Comparison of ENCODE assay signal across 8 mouse cellular contexts in genomic region chr17:70341920-70342319, GRCm38 (mm10).
DNase-seq lines count a peak whose midpoint lies in the region; ATAC-seq and TF ChIP-seq lines count a peak whose summit lies in the region.

No protein-coding gene starts in this region.

- no peaks in the 10 kb centered on the region for H3K36me3 ChIP-seq in intestine, postnatal 0 days (ENCODE audit: control insufficient read depth, insufficient read depth)
- no peaks in the 10 kb centered on the region for H3K36me3 ChIP-seq in intestine, embryonic 15.5 days

- 65% methylated on average over 6 of the region's 6 CpGs for WGBS in intestine, postnatal 0 days
- 62% methylated on average over 6 of the region's 6 CpGs for WGBS in intestine, embryonic 15.5 days

- ATAC-seq in intestine, postnatal 0 days, result no peak
- ATAC-seq in intestine, embryonic 15.5 days, result no peak
- ATAC-seq in activated CD4-positive, CD25-positive, alpha-beta regulatory T cell, adult 4 months, result no peak

- peak; percentile 56 for TF ChIP-seq CTCF in intestine, postnatal 0 days (IDR thresholded peaks at IDR 0.05; ENCODE audit: low read depth)

- intact Hi-C loops in left cerebral cortex, postnatal 14 days (cut with DNase I), result loop anchor here (10.0 kb wide), 3 partner anchors 367 to 777 kb away; no protein-coding TSS in a partner anchor

- H3K9me3 ChIP-seq in intestine, postnatal 0 days (ENCODE audit: control insufficient read depth), result no peaks in the 10 kb centered on the region
- no peaks in the 10 kb centered on the region for H3K9me3 ChIP-seq in intestine, embryonic 15.5 days

- H3K27ac ChIP-seq in intestine, postnatal 0 days (ENCODE audit: low read depth, low read length), result no peak overlapping the region
- H3K27ac ChIP-seq in intestine, embryonic 15.5 days, result no peak overlapping the region

- DNase-seq in ES-CJ7 (ENCODE audit: low read depth, low spot score), result peak; percentile 15
- peak; percentile 29 for DNase-seq in cerebellum, adult 8-10 months
- DNase-seq in left cerebral cortex, postnatal 14 days (ENCODE audit: low spot score in 2 of 2), result peak; percentile 56 to 57
- no peak for DNase-seq in heart, adult 9 months (ENCODE audit: low spot score in 2 of 2)
- no peak for DNase-seq in urinary bladder, postnatal 14 days (ENCODE audit: low spot score)

- H3K9ac ChIP-seq in intestine, postnatal 0 days (ENCODE audit: low read depth, low read length), result no peak overlapping the region
- H3K9ac ChIP-seq in intestine, embryonic 15.5 days, result no peak overlapping the region

- no peaks in the 10 kb centered on the region for H3K27me3 ChIP-seq in intestine, postnatal 0 days (replicated peaks; ENCODE audit: control insufficient read depth, insufficient read depth, low read length)
- no peaks in the 10 kb centered on the region for H3K27me3 ChIP-seq in intestine, embryonic 15.5 days (replicated peaks)

- no peak overlapping the region for H3K4me2 ChIP-seq in intestine, postnatal 0 days (replicated peaks; ENCODE audit: low read depth)
- H3K4me2 ChIP-seq in intestine, embryonic 15.5 days (replicated peaks), result no peak overlapping the region

- H3K4me1 ChIP-seq in intestine, postnatal 0 days (replicated peaks; ENCODE audit: control insufficient read depth, insufficient read depth, low read length), result no peaks in the 10 kb centered on the region
- H3K4me1 ChIP-seq in intestine, embryonic 15.5 days (replicated peaks), result no peaks in the 10 kb centered on the region

- H3K4me3 ChIP-seq in intestine, postnatal 0 days (ENCODE audit: low read depth, low read length), result no peak overlapping the region
- no peak overlapping the region for H3K4me3 ChIP-seq in intestine, embryonic 15.5 days (replicated peaks)

Comparison
In these comparisons a context has a peak if more than half of its experiments do, and no peak if none do; other contexts are left out.
1. DNase-seq: peak in ES-CJ7 (single experiment), cerebellum, adult 8-10 months (single experiment) and left cerebral cortex, postnatal 14 days (2 of 2); none in heart, adult 9 months (0 of 2) and urinary bladder, postnatal 14 days (single experiment).